Mouse (Mus musculus) intestine, postnatal 0 days (tissue): ENCODE measurements around the gene Tbccd1. TPM values are rescaled to one million over a fixed set of nuclear protein-coding genes. Genes with fewer than 3 reads are reported as not detected.

Experiments used
- ATAC-seq: fragments of 200-750 bp; cut with Nextera tagmentation; 2 replicates; pipeline ENCODE4 v1.8.0; 2017; ENCODE audit warnings: mild to moderate bottlenecking, moderate TSS enrichment, moderate library complexity
- H3K27ac ChIP-seq: fragments of 300-500 bp; sonication (generic); 2 replicates; pipeline ENCODE4 v1.5.1; 2014; ENCODE audit warnings: mild to moderate bottlenecking, low read depth, low read length, moderate library complexity
- H3K27me3 ChIP-seq: fragments of 300-500 bp; sonication (generic); replicated peaks from 2 replicates; pipeline ENCODE4 v1.6.1; 2014; ENCODE audit warnings: low read length, mixed read lengths; ENCODE audit not compliant: control insufficient read depth, insufficient read depth
- H3K36me3 ChIP-seq: fragments of 300-500 bp; sonication (generic); 2 replicates; pipeline ENCODE4 v1.6.1; 2014; ENCODE audit warnings: mild to moderate bottlenecking, moderate library complexity; ENCODE audit not compliant: control insufficient read depth, insufficient read depth
- H3K4me1 ChIP-seq: fragments of 300-500 bp; sonication (generic); replicated peaks from 2 replicates; pipeline ENCODE4 v1.6.1; 2014; ENCODE audit warnings: antibody characterized with exemption, low read length, mixed read lengths; ENCODE audit not compliant: control insufficient read depth, insufficient read depth
- H3K4me2 ChIP-seq: fragments of 300-500 bp; sonication (generic); replicated peaks from 2 replicates; pipeline ENCODE4 v1.6.1; 2014; ENCODE audit warnings: low read depth, mild to moderate bottlenecking, moderate library complexity
- H3K4me3 ChIP-seq: fragments of 300-500 bp; sonication (generic); 2 replicates; pipeline ENCODE4 v1.5.1; 2014; ENCODE audit warnings: low read depth, low read length
- H3K9ac ChIP-seq: fragments of 300-500 bp; sonication (generic); 2 replicates; pipeline ENCODE4 v1.6.1; 2014; ENCODE audit warnings: mild to moderate bottlenecking, low read depth, low read length
- H3K9me3 ChIP-seq: fragments of 300-500 bp; sonication (generic); 2 replicates; pipeline ENCODE4 v1.6.1; 2016; ENCODE audit warnings: mixed run types; ENCODE audit not compliant: control insufficient read depth
- CTCF ChIP-seq: sonication (generic); IDR thresholded peaks from 2 replicates; pipeline ENCODE4 v1.5.1; 2016; ENCODE audit warnings: low read depth, mild to moderate bottlenecking, control low read depth, antibody characterized with exemption, moderate library complexity
- WGBS: fragments of 180-500 bp; shearing (Covaris S2); extraction: QIAGEN DNeasy Blood & Tissue Kit; methylation state at CpG from one replicate; pipeline ENCODE4 v1.1.7; 2014; 5-methylcytosine and 5-hydroxymethylcytosine counted together
- polyA plus RNA-seq: library from polyadenylated mRNA; unstranded; fragments of >200 nt; fragmentation: Nextera tagmentation; extraction: Ambion mirVana; gene quantifications from 2 replicates; pipeline ENCODE4 v1.2.1, GENCODE M21; 2015

Tbccd1 gene
- polyA plus RNA-seq, 1 experiment from 2014 or later: 14.0 TPM

DNA sequence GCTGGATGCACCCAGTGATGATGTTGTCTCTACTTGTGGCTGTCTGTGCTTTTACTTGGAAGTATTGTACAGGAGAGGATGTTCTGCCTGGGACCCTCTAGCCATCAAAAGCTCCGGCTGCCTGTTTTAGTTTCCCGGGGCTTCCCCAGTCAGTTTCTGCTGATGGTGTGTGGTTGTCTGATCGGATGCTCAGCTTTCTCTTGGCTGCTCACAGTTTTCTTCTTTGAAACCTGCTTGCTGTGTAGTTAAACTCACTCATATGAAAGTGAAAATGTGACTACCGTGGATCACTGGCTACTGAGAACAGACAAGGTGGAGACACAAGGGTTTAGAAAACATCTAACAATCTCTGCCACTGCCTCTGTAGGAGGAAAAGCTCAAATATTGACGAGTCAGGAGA, 26.0 kb upstream of the Tbccd1 start:
- 75% methylated on average over 5 of the region's 5 CpGs for WGBS
- TF ChIP-seq CTCF: no peak
- no peak overlapping the region for H3K4me2 ChIP-seq

DNA sequence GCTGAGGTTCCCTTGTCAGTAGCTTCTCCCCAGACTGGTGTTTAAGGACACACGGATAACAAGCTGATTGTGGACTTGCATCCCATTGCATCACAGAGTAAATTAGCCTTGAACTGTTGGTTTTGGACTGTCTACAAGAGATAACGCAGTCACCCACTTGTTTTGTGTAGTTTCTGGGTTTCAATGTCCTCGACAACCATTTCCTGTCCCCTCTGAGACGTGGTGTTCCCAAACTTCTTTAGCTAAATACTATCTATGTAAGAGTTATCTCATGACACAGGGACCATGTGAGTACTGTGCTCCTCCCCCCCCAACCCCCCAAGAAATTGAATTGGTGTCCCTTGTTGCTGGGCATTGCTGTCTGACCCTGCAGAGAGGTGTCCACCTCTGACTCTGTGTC, 24.0 kb upstream of the Tbccd1 start:
- no peaks in the 10 kb centered on the region for H3K27me3 ChIP-seq
- no peak overlapping the region for H3K27ac ChIP-seq
- no peak for TF ChIP-seq CTCF
- no peaks in the 10 kb centered on the region for H3K36me3 ChIP-seq
- ATAC-seq: no peak
- no peaks in the 10 kb centered on the region for H3K4me1 ChIP-seq
- no peak overlapping the region for H3K9ac ChIP-seq
- H3K4me3 ChIP-seq: no peak overlapping the region
- no peak overlapping the region for H3K4me2 ChIP-seq
- WGBS: 57% methylated on average over 4 of the region's 4 CpGs
- H3K9me3 ChIP-seq: no peaks in the 10 kb centered on the region

More for the DNA sequence above, 26.0 kb upstream of the Tbccd1 start:
- no peaks in the 10 kb centered on the region for H3K9me3 ChIP-seq
- no peak overlapping the region for H3K4me3 ChIP-seq
- no peaks in the 10 kb centered on the region for H3K27me3 ChIP-seq
- H3K36me3 ChIP-seq: no peaks in the 10 kb centered on the region
- H3K4me1 ChIP-seq: no peaks in the 10 kb centered on the region
- H3K9ac ChIP-seq: no peak overlapping the region
- ATAC-seq: no peak
- H3K27ac ChIP-seq: no peak overlapping the region

DNA sequence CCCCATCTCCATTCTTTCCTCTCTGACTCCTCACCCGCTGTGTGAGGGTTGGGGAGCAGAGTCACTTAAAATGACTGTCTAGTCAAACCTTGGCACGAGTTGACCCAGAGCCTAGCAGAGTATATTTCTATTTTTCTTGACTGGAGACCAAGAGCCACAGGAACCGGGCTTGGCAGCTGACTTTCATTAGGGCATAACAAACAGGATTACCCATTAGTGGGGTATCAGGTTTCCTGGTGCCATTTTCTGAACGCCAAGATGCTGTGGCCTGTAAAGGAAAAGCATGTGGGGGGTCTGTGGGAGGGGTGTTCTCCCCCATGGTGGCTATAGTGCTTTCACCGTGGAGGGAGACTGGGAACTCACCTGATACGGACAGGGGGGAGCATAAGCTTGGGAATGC, 23.4 kb upstream of the Tbccd1 start:
- Histone ChIP-seq H3K36me3 (no peaks in the 10 kb centered on the region), H3K4me2 (no peak overlapping the region), H3K27me3 (no peaks in the 10 kb centered on the region), H3K27ac (no peak overlapping the region), H3K9me3 (no peaks in the 10 kb centered on the region), H3K4me3 (no peak overlapping the region), H3K9ac (no peak overlapping the region), H3K4me1 (no peaks in the 10 kb centered on the region)
- ATAC-seq: no peak
- TF ChIP-seq CTCF: no peak
- 36% methylated on average over 6 of the region's 6 CpGs for WGBS

DNA sequence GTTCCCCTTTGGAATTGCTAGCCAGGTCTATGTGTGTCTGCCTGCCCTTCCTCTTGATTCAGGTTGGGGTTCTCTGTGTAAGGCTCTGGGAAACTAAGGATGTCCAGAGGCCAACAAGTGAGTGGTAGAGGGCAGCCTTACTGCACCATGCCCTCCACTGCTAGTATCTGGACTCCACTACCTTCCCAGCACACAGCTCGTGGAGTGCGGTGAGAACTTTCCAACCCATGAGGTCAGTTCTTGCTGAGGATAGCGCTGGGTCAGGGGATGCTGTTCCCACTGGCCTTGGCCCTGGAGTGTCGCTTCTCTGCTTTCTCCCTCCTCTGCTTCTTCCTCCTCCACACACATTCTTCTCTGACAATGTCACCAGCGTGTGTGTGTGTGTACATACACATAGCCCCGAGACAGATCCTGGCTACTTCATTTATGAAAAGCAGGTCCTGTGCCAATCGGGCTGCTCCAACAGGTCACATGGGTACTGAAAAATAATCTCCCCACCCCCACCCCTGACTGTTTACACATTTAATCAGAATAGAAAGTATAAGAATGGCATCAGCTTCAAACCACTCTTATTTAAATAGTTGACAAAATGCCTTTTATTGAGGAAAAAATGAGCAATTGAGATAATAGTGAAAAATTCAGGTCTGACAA, 22.6 kb upstream of the Tbccd1 start:
- H3K4me2 ChIP-seq: no peak overlapping the region
- no peak overlapping the region for H3K9ac ChIP-seq
- no peaks in the 10 kb centered on the region for H3K27me3 ChIP-seq
- H3K4me1 ChIP-seq: no peaks in the 10 kb centered on the region
- no peak for TF ChIP-seq CTCF
- H3K36me3 ChIP-seq: no peaks in the 10 kb centered on the region
- ATAC-seq: no peak
- H3K4me3 ChIP-seq: no peak overlapping the region
- no peak overlapping the region for H3K27ac ChIP-seq
- H3K9me3 ChIP-seq: no peaks in the 10 kb centered on the region
- WGBS: 67% methylated on average over 7 of the region's 7 CpGs

DNA sequence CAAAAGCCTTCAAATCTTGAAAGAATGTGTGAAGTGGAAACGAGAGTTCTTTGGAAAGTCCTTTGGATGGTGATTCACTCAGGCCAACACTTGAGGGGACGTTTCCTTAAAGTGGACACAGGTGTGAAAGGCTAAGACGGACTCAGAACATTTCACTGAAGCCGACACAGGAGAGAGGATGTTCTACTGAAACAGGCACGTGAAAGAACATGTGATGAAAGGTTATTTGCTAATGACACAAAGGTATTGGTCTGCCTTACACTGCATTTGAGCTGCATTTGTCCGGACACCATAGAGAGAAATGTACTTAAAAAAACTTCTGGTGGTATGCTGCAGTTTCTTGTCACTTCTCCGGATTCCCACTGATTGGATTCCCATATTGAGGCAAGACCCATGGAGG, 21.2 kb upstream of the Tbccd1 start:
- H3K27me3 ChIP-seq: no peaks in the 10 kb centered on the region
- H3K9me3 ChIP-seq: no peaks in the 10 kb centered on the region
- H3K4me1 ChIP-seq: no peaks in the 10 kb centered on the region
- no peak overlapping the region for H3K4me2 ChIP-seq
- H3K27ac ChIP-seq: no peak overlapping the region
- no peaks in the 10 kb centered on the region for H3K36me3 ChIP-seq
- no peak overlapping the region for H3K4me3 ChIP-seq
- 79% methylated on average over 7 of the region's 7 CpGs for WGBS
- TF ChIP-seq CTCF: no peak
- no peak for ATAC-seq
- H3K9ac ChIP-seq: no peak overlapping the region

DNA sequence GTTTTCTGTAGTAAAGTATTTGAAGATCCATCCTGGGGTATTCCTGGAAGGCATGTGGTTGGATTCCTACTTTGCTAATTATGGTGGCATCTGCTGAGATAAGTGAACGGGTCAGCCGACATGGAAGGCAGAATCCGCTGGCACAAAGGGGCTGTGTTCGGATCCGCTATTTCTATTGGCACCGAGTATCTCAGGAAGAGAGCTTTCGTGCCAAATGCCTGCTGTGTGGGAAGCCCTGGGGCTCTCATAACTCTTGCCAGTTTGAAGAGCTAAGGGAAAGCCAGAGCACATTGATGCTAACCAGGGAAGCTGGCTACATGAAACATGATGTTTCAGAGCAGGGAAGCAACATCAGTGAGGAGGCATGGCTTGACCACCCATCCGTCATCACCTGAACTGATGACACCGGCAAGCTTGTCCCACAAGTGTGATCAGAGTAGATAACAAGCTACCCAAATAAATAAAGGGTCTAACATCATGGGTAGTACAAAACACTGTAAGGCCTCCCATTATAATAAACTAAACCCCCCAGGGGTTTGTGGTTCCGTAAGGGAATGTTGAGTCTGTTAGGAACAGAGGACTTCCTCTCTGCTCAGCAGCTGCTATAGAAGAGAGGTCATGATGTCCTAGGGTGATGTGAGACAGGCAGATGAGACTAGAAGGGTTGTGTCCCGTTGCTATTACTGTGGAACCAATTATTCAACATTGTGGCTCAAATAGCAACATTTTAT, 20.4 kb upstream of the Tbccd1 start:
- no peak for ATAC-seq
- Histone ChIP-seq H3K36me3 (peaks cover 6% of the 10 kb centered on the region; the same call in 1 of the 2 replicates), H3K4me1 (no peaks in the 10 kb centered on the region), H3K27me3 (no peaks in the 10 kb centered on the region), H3K9me3 (no peaks in the 10 kb centered on the region), H3K27ac (no peak overlapping the region), H3K4me2 (no peak overlapping the region), H3K4me3 (no peak overlapping the region), H3K9ac (no peak overlapping the region)
- WGBS: 79% methylated on average over 11 of the region's 11 CpGs
- TF ChIP-seq CTCF: no peak
